Mouse (Mus musculus): Measurements from ENCODE around the gene Rasal1. TPM values are rescaled to one million over a fixed set of nuclear protein-coding genes. Genes with fewer than 3 reads are reported as not detected.
A peak's percentile ranks its signal among the peaks of the same experiment; 100 is the strongest.

Gene Rasal1
- 0.36 and 0.39 TPM in 2 replicates for polyA plus RNA-seq (2015; fragmentation: Nextera tagmentation; extraction: Ambion mirVana)

- Histone ChIP-seq H3K4me1 (replicated peaks; ENCODE audit: insufficient read depth, low read length) (peaks cover 6% of the 10 kb centered on the region), H3K9ac (ENCODE audit: low read depth, low read length) (0 out of 2 replicates have a peak within 1 kb of the TSS, but pooled peaks have one; percentile 35), H3K4me3 (replicated peaks; ENCODE audit: low read depth, low read length) (peak within 1 kb of the TSS; percentile 28), H3K4me2 (ENCODE audit: low read length) (peak within 1 kb of the TSS; percentile 58), H3K9me3 (replicated peaks; ENCODE audit: low read length) (no peaks in the 10 kb centered on the region), H3K36me3 (ENCODE audit: insufficient read depth, low read length) (no peaks in the 10 kb centered on the region), H3K27ac (no peak within 1 kb of the TSS), H3K27me3 (ENCODE audit: insufficient read depth, low read length) (peaks cover 11% of the 10 kb centered on the region)
- ATAC-seq (replicated peaks; ENCODE audit: low FRiP score, low read depth) (peak; percentile 51), DNase-seq (ENCODE audit: low spot score) (peak; percentile 46)
- WGBS: 1% methylated on average over 53 of the region's 53 CpGs
- peak; percentile 56 for TF ChIP-seq CTCF (IDR thresholded peaks at IDR 0.05; ENCODE audit: low read depth)
Observed at GRCm38 (mm10) chr5:120648569-120649373, at the start of gene Rasal1. TSS of gene Rasal1 (plus strand) at chr5:120648812.

DNA sequence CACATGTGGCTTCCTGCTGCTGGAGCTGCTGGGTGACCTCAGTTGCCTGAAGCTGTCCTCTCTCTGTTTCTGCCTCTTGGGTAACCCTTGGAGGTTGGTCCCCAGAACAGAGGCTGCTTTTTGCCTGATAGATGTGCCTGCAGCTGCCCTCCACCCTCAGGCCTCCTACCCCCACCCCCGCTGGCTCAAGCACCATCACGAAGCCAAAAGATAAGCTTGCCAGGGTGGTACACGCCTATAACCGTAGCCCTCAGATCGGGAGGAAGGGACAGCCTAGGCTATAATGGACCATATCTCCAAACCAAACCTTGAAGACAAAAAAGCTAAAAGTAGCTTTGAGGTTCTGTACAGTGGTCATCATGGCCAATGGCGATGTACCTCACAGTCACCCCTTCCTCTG is 49.0 kb upstream of the Rasal1 start:
- Histone ChIP-seq H3K4me1 (replicated peaks; ENCODE audit: insufficient read depth, low read length) (no peaks in the 10 kb centered on the region), H3K4me3 (replicated peaks; ENCODE audit: low read depth, low read length) (no peak overlapping the region), H3K9me3 (replicated peaks; ENCODE audit: low read length) (no peaks in the 10 kb centered on the region), H3K27me3 (ENCODE audit: insufficient read depth, low read length) (no peaks in the 10 kb centered on the region), H3K36me3 (ENCODE audit: insufficient read depth, low read length) (no peaks in the 10 kb centered on the region), H3K9ac (ENCODE audit: low read depth, low read length) (no peak overlapping the region), H3K27ac (no peak overlapping the region), H3K4me2 (ENCODE audit: low read length) (no peak overlapping the region)
- no peak for ATAC-seq (replicated peaks; ENCODE audit: low FRiP score, low read depth)
- DNase-seq (ENCODE audit: low spot score): no peak
- WGBS: 89% methylated on average over 6 of the region's 6 CpGs
- TF ChIP-seq CTCF (IDR thresholded peaks at IDR 0.05; ENCODE audit: low read depth): no peak

GRCm38 (mm10) chr5:120600946-120601668 is 47.5 kb upstream of the Rasal1 start:
- WGBS: 59% methylated on average over 11 of the region's 11 CpGs
- peak; percentile 64 for DNase-seq (ENCODE audit: low spot score)
- peak; percentile 76 for TF ChIP-seq CTCF (IDR thresholded peaks at IDR 0.05; ENCODE audit: low read depth)
- no peak overlapping the region for H3K4me2 ChIP-seq (ENCODE audit: low read length)
- ATAC-seq (replicated peaks; ENCODE audit: low FRiP score, low read depth): peak; percentile 36; the same call in 1 of the 2 replicates
- H3K36me3 ChIP-seq (ENCODE audit: insufficient read depth, low read length): no peaks in the 10 kb centered on the region
- H3K4me3 ChIP-seq (replicated peaks; ENCODE audit: low read depth, low read length): no peak overlapping the region
- H3K9me3 ChIP-seq (replicated peaks; ENCODE audit: low read length): no peaks in the 10 kb centered on the region
- H3K9ac ChIP-seq (ENCODE audit: low read depth, low read length): no peak overlapping the region
- 0 out of 2 replicates have a peak, but pooled peaks cover 3% of the 10 kb centered on the region for H3K4me1 ChIP-seq (replicated peaks; ENCODE audit: insufficient read depth, low read length)
- no peak overlapping the region for H3K27ac ChIP-seq
- H3K27me3 ChIP-seq (ENCODE audit: insufficient read depth, low read length): no peaks in the 10 kb centered on the region

DNA sequence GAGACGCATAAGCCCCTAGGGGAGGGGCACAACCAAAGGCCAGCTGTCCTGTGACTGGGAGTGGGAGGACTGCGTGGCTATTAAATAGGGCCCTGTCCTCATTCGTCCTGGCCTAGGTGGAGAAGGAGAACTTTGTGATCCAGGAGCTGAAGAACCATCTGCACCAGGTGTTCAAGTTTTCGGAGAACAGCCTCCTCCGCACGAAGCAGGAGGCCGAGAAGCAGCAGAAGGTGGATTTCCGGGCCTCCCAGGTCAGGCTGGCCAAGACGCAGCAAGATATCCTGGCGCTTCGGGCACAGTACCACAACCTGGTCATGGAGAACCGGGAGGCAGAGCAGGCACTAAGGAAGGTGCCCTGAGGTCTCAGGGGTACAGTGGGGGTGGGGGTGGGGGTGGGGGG is 46.4 kb upstream of the Rasal1 start:
- TF ChIP-seq CTCF (IDR thresholded peaks at IDR 0.05; ENCODE audit: low read depth): no peak
- 88% methylated on average over 12 of the region's 12 CpGs for WGBS
- Histone ChIP-seq H3K27ac (no peak overlapping the region), H3K36me3 (ENCODE audit: insufficient read depth, low read length) (no peaks in the 10 kb centered on the region), H3K4me1 (replicated peaks; ENCODE audit: insufficient read depth, low read length) (0 out of 2 replicates have a peak, but pooled peaks cover 3% of the 10 kb centered on the region), H3K27me3 (ENCODE audit: insufficient read depth, low read length) (no peaks in the 10 kb centered on the region), H3K4me3 (replicated peaks; ENCODE audit: low read depth, low read length) (no peak overlapping the region), H3K4me2 (ENCODE audit: low read length) (no peak overlapping the region), H3K9ac (ENCODE audit: low read depth, low read length) (no peak overlapping the region), H3K9me3 (replicated peaks; ENCODE audit: low read length) (no peaks in the 10 kb centered on the region)
- ATAC-seq (replicated peaks; ENCODE audit: low FRiP score, low read depth) (no peak), DNase-seq (ENCODE audit: low spot score) (no peak)

- Histone ChIP-seq H3K27me3 (ENCODE audit: insufficient read depth, low read length) (no peaks in the 10 kb centered on the region), H3K9me3 (replicated peaks; ENCODE audit: low read length) (no peaks in the 10 kb centered on the region), H3K4me2 (ENCODE audit: low read length) (no peak overlapping the region), H3K27ac (no peak overlapping the region), H3K36me3 (ENCODE audit: insufficient read depth, low read length) (no peaks in the 10 kb centered on the region), H3K9ac (ENCODE audit: low read depth, low read length) (no peak overlapping the region), H3K4me1 (replicated peaks; ENCODE audit: insufficient read depth, low read length) (0 out of 2 replicates have a peak, but pooled peaks cover 3% of the 10 kb centered on the region), H3K4me3 (replicated peaks; ENCODE audit: low read depth, low read length) (no peak overlapping the region)
- ATAC-seq (replicated peaks; ENCODE audit: low FRiP score, low read depth): no peak
- TF ChIP-seq CTCF (IDR thresholded peaks at IDR 0.05; ENCODE audit: low read depth): no peak
- WGBS: 77% methylated on average over 7 of the region's 7 CpGs
- DNase-seq (ENCODE audit: low spot score): no peak
Observed at GRCm38 (mm10) chr5:120603515-120603914, 45.1 kb upstream of the Rasal1 start.

DNA sequence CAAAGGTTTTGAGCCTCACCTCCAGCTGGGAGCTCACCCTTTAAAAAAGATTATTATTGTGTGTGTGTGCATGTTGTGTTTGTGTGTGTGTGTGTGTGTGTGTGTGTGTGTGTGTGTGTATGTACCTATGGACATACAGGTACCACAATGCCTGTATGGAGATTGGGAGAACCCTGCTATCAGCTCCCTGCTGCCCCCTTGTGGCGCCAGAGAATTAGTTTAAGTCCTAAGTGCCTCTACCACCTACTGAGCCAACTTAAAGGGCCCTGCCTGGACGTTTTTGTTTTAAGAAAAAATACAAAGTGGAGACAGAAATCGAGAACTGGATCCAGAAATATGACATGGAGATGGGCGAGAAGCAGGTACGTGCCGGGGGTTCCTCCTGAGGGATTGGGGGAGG is 43.8 kb upstream of the Rasal1 start:
- Histone ChIP-seq H3K9me3 (replicated peaks; ENCODE audit: low read length) (no peaks in the 10 kb centered on the region), H3K4me2 (ENCODE audit: low read length) (peak overlapping the region; percentile 63), H3K4me3 (replicated peaks; ENCODE audit: low read depth, low read length) (peak overlapping the region; percentile 23), H3K36me3 (ENCODE audit: insufficient read depth, low read length) (no peaks in the 10 kb centered on the region), H3K27ac (peak overlapping the region; percentile 50), H3K27me3 (ENCODE audit: insufficient read depth, low read length) (no peaks in the 10 kb centered on the region), H3K9ac (ENCODE audit: low read depth, low read length) (no peak overlapping the region), H3K4me1 (replicated peaks; ENCODE audit: insufficient read depth, low read length) (0 out of 2 replicates have a peak, but pooled peaks cover 3% of the 10 kb centered on the region)
- DNase-seq (ENCODE audit: low spot score) (peak; percentile 90), ATAC-seq (replicated peaks; ENCODE audit: low FRiP score, low read depth) (peak; percentile 58; the same call in 1 of the 2 replicates)
- TF ChIP-seq CTCF (IDR thresholded peaks at IDR 0.05; ENCODE audit: low read depth): peak; percentile 87
- 2% methylated on average over 6 of the region's 6 CpGs for WGBS
